Mouse (Mus musculus) heart, embryonic 13.5 days (tissue): Measurements from ENCODE around the gene Thap11. TPM values are rescaled to one million over a fixed set of nuclear protein-coding genes. Genes with fewer than 3 reads are reported as not detected.

Experiments used
- ATAC-seq: fragments of 200-750 bp; cut with Nextera tagmentation; 2 replicates; pipeline ENCODE4 v1.8.0; 2017; ENCODE audit warnings: moderate TSS enrichment; ENCODE audit not compliant: insufficient number of reproducible peaks, low FRiP score, low TSS enrichment; ENCODE audit errors: extremely low read depth
- H3K27ac ChIP-seq: fragments of 300-500 bp; sonication (generic); replicated peaks from 2 replicates; pipeline ENCODE4 v1.5.1; 2015; ENCODE audit warnings: moderate library complexity, mild to moderate bottlenecking, inconsistent platforms
- H3K27me3 ChIP-seq: fragments of 300-500 bp; sonication (generic); replicated peaks from 2 replicates; pipeline ENCODE4 v1.6.1; 2015; ENCODE audit warnings: mild to moderate bottlenecking, inconsistent platforms
- H3K36me3 ChIP-seq: fragments of 300-500 bp; sonication (generic); 2 replicates; pipeline ENCODE4 v1.6.1; 2015; ENCODE audit warnings: mild to moderate bottlenecking, inconsistent platforms
- H3K4me1 ChIP-seq: fragments of 300-500 bp; sonication (generic); 2 replicates; pipeline ENCODE4 v1.6.1; 2015; ENCODE audit warnings: inconsistent platforms
- H3K4me2 ChIP-seq: fragments of 300-500 bp; sonication (generic); 2 replicates; pipeline ENCODE4 v1.6.1; 2015; ENCODE audit warnings: inconsistent platforms, mild to moderate bottlenecking, moderate library complexity
- H3K4me3 ChIP-seq: fragments of 300-500 bp; sonication (generic); 2 replicates; pipeline ENCODE4 v1.5.1; 2015; ENCODE audit warnings: moderate library complexity, mild to moderate bottlenecking, inconsistent platforms
- H3K9ac ChIP-seq: fragments of 300-500 bp; sonication (generic); 2 replicates; pipeline ENCODE4 v1.6.1; 2015; ENCODE audit warnings: inconsistent platforms, mild to moderate bottlenecking, moderate library complexity
- H3K9me3 ChIP-seq: fragments of 300-500 bp; sonication (generic); 2 replicates; pipeline ENCODE4 v1.6.1; 2016; ENCODE audit warnings: inconsistent platforms
- WGBS: fragments of 180-500 bp; shearing (Covaris S2); methylation state at CpG from one replicate; pipeline ENCODE4 v1.1.7; 2015; ENCODE audit warnings: mixed read lengths; 5-methylcytosine and 5-hydroxymethylcytosine counted together
- polyA plus RNA-seq: library from polyadenylated mRNA; unstranded; fragments of >200 nt; fragmentation: Nextera tagmentation; extraction: Ambion mirVana; gene quantifications from 2 replicates; pipeline ENCODE4 v1.2.1, GENCODE M21; 2015

The Thap11 gene
- polyA plus RNA-seq, 1 experiment from 2014 or later, result 44.8 TPM

- Histone ChIP-seq H3K9me3 (no peaks in the 10 kb centered on the region), H3K4me2 (peak overlapping the region; percentile 56), H3K9ac (peak overlapping the region; percentile 58), H3K27ac (peak overlapping the region; percentile 87), H3K27me3 (no peaks in the 10 kb centered on the region), H3K4me3 (peak overlapping the region; percentile 28), H3K36me3 (peaks cover 81% of the 10 kb centered on the region), H3K4me1 (peaks cover 30% of the 10 kb centered on the region)
- ATAC-seq, result peak; percentile 40; the same call in 1 of the 2 replicates
- WGBS, result 55% methylated on average over 6 of the region's 6 CpGs
Measured at GRCm38 (mm10) chr8:105874301-105874700, 19.4 kb downstream of the Thap11 start.

- Histone ChIP-seq H3K9me3 (no peaks in the 10 kb centered on the region), H3K4me1 (peaks cover 27% of the 10 kb centered on the region), H3K36me3 (peaks cover 64% of the 10 kb centered on the region), H3K4me2 (peak within 1 kb of the TSS; percentile 92), H3K27me3 (no peaks in the 10 kb centered on the region), H3K27ac (peak within 1 kb of the TSS; percentile 62), H3K9ac (peak within 1 kb of the TSS; percentile 91), H3K4me3 (peak within 1 kb of the TSS; percentile 87)
- WGBS, result 1% methylated on average over 45 of the region's 45 CpGs
- peak; percentile 42; the same call in 1 of the 2 replicates for ATAC-seq
Measured at GRCm38 (mm10) chr8:105880754-105881520, 26.0 kb downstream of the Thap11 start, which contains the start of gene Edc4. Gene Edc4, plus strand, starts transcription at chr8:105880881.

GRCm38 (mm10) chr8:105889756-105890465, 35.0 kb downstream of the Thap11 start:
- Histone ChIP-seq H3K9ac (no peak overlapping the region), H3K9me3 (no peaks in the 10 kb centered on the region), H3K4me1 (peaks cover 8% of the 10 kb centered on the region), H3K4me2 (no peak overlapping the region), H3K4me3 (no peak overlapping the region), H3K27me3 (no peaks in the 10 kb centered on the region), H3K36me3 (peaks cover 86% of the 10 kb centered on the region), H3K27ac (no peak overlapping the region)
- ATAC-seq, result no peak
- WGBS, result 90% methylated on average over 12 of the region's 12 CpGs

- H3K27ac ChIP-seq, result no peak overlapping the region
- no peak for ATAC-seq
- no peak overlapping the region for H3K4me3 ChIP-seq
- no peaks in the 10 kb centered on the region for H3K9me3 ChIP-seq
- H3K36me3 ChIP-seq, result peaks cover 82% of the 10 kb centered on the region
- H3K4me2 ChIP-seq, result no peak overlapping the region
- H3K9ac ChIP-seq, result no peak overlapping the region
- H3K27me3 ChIP-seq, result no peaks in the 10 kb centered on the region
- peaks cover 8% of the 10 kb centered on the region for H3K4me1 ChIP-seq
- WGBS, result 90% methylated on average over 6 of the region's 6 CpGs
Measured at GRCm38 (mm10) chr8:105890870-105891269, 35.9 kb downstream of the Thap11 start.

GRCm38 (mm10) chr8:105892432-105892831, 37.5 kb downstream of the Thap11 start:
- H3K4me2 ChIP-seq, result no peak overlapping the region
- peaks cover 66% of the 10 kb centered on the region for H3K36me3 ChIP-seq
- H3K9me3 ChIP-seq, result no peaks in the 10 kb centered on the region
- H3K27ac ChIP-seq, result no peak overlapping the region
- 76% methylated on average over 6 of the region's 6 CpGs for whole genome bisulfite sequencing
- H3K9ac ChIP-seq, result no peak overlapping the region
- H3K4me1 ChIP-seq, result peaks cover 8% of the 10 kb centered on the region
- ATAC-seq, result no peak
- H3K27me3 ChIP-seq, result no peaks in the 10 kb centered on the region
- H3K4me3 ChIP-seq, result no peak overlapping the region

GRCm38 (mm10) chr8:105893339-105893738, 38.4 kb downstream of the Thap11 start, which contains the start of gene Nrn1l:
Gene Nrn1l, plus strand, starts transcription at chr8:105893567.
- peak within 1 kb of the TSS; percentile 20; the same call in 1 of the 2 replicates for H3K9ac ChIP-seq
- H3K4me3 ChIP-seq, result no peak within 1 kb of the TSS
- peaks cover 57% of the 10 kb centered on the region for H3K36me3 ChIP-seq
- H3K4me1 ChIP-seq, result peaks cover 8% of the 10 kb centered on the region
- ATAC-seq, result peak; percentile 73; the same call in 1 of the 2 replicates
- peak within 1 kb of the TSS; percentile 31; the same call in 1 of the 2 replicates for H3K4me2 ChIP-seq
- 8% methylated on average over 11 of the region's 11 CpGs for WGBS
- no peaks in the 10 kb centered on the region for H3K9me3 ChIP-seq
- H3K27ac ChIP-seq, result peak within 1 kb of the TSS; percentile 20; the same call in 1 of the 2 replicates
- no peaks in the 10 kb centered on the region for H3K27me3 ChIP-seq

GRCm38 (mm10) chr8:105897801-105898480, 43.0 kb downstream of the Thap11 start:
- WGBS, result 63% methylated on average over 9 of the region's 9 CpGs
- H3K36me3 ChIP-seq, result peaks cover 11% of the 10 kb centered on the region; the same call in 1 of the 2 replicates
- no peak overlapping the region for H3K4me3 ChIP-seq
- no peak for ATAC-seq
- H3K4me2 ChIP-seq, result no peak overlapping the region
- peaks cover 22% of the 10 kb centered on the region for H3K4me1 ChIP-seq
- no peak overlapping the region for H3K27ac ChIP-seq
- H3K27me3 ChIP-seq, result no peaks in the 10 kb centered on the region
- no peaks in the 10 kb centered on the region for H3K9me3 ChIP-seq
- H3K9ac ChIP-seq, result no peak overlapping the region

- Histone ChIP-seq H3K27ac (peak within 1 kb of the TSS; percentile 93), H3K27me3 (no peaks in the 10 kb centered on the region), H3K4me1 (peaks cover 14% of the 10 kb centered on the region), H3K36me3 (peaks cover 9% of the 10 kb centered on the region), H3K4me3 (peak within 1 kb of the TSS; percentile 83), H3K4me2 (peak within 1 kb of the TSS; percentile 91), H3K9ac (peak within 1 kb of the TSS; percentile 99), H3K9me3 (no peaks in the 10 kb centered on the region)
- ATAC-seq, result peak; percentile 98
- WGBS, result under 1% methylated on average over 66 of the region's 68 CpGs
Measured at GRCm38 (mm10) chr8:105900180-105900940, 45.4 kb downstream of the Thap11 start, which contains the start of gene Pskh1. Gene Pskh1, plus strand, starts transcription at chr8:105900441.

GRCm38 (mm10) chr8:105900941-105901616, 46.1 kb downstream of the Thap11 start:
- no peaks in the 10 kb centered on the region for H3K9me3 ChIP-seq
- 27% methylated on average over 16 of the region's 16 CpGs for WGBS
- peak overlapping the region; percentile 99 for H3K9ac ChIP-seq
- peak overlapping the region; percentile 83 for H3K4me3 ChIP-seq
- peak overlapping the region; percentile 91 for H3K4me2 ChIP-seq
- H3K36me3 ChIP-seq, result peaks cover 8% of the 10 kb centered on the region
- peaks cover 14% of the 10 kb centered on the region for H3K4me1 ChIP-seq
- H3K27ac ChIP-seq, result peak overlapping the region; percentile 93
- H3K27me3 ChIP-seq, result no peaks in the 10 kb centered on the region
- no peak for ATAC-seq
